Mouse (Mus musculus) retina, embryonic 14.5 days (tissue): ENCODE measurements around the gene Il3ra.

Experiments used
- DNase-seq: peaks from one replicate; pipeline ENCODE4 v3.0.0-alpha.2; 2015; ENCODE audit warnings: low spot score

The Il3ra gene

DNA sequence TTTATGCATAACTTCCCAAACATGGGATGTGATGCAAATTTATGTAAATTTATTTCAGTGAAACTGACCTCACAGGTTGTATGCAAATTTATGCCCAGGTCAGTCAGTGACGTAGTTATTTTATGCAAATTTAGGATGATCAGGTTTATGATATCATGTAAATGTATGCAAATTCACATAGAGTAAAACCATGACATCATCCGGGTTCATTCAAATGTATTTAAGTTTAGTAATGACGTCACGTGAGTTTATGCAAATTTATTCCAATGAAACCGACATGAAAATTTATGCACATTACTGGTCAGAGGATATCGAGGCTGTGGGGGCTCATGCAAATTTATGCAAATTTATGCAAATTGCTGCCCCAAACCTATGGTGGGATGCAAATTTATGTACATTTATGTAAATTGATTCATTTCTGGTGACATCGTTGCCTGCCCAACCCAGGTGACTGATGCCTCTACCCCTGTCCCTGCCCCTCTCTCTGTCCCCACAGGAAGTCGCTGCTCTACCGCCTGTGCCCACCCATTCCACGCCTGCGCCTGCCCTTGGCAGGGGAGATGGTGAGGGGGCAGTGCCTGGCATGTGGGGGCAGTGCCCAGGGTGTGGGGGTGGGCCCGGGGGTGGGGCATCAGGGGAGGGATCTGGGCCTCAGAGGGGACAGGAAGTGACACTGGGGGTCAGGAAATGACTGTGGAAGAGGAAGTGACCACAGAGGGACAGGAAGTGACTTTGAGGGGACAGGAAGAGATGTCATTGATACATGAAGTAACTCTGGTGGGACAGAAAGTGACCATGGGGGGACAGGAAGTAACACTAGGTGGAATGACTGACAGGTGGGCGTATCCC, 8.7 kb downstream of the Il3ra start:
- DNase-seq: no peak

DNA sequence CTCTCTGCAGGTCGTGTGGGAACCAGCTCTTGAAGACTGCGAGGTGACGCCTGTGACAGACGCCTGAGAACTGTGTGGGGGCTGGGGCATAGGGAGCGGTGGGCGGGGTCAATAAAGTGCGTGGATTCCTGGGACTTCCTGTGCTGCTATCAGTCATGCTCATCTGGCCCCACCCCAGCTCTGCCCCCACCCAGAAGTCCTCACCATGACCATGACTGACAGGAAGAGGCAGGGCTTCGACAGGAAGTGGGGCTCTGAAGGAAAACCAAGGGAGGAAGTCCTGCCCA, 9.2 kb downstream of the Il3ra start:
- no peak for DNase-seq

DNA sequence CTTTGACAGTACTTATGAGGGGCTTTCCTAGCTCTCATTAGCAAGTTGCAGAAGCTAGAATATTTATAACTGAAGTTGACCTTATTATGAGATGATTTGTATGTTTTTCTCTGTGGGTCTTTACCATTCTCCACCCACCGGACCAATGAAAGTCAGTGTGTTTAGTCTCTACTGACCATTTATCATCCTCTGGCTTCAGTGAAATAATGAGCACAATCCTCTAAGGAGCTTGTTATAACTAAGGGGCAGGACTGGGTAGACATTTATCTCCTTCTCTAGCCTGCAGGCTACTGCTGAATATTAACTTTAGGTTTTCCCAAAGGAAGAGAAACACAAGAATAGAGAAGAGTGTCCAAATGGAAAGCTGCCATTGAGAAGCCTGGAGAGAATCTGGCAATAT, 49.5 kb downstream of the Il3ra start:
- no peak for DNase-seq

DNA sequence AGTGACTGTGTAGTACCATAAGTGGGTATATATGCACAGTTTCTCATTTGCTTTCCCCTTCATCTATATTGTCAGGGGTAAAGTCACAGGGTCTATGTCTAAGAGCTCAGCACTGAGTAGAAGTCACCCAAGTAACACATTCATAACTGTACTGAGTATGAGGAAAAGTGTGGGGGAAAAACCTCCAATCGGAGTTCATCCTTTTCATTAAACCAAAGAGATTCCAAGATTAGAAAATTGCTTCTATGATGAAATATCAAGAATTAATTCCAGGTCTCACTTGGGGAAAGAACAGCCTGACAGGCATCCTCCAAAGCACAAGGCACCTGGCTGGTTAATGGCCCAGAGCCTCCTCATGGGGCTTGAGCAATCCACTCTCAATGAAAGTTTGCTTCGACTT, 54.9 kb downstream of the Il3ra start, which contains the start of gene Olfr721-ps1:
Gene Olfr721-ps1 (plus strand): TSS at position 301 of the 400 bp plus-strand sequence.
- DNase-seq: no peak
